Mouse (Mus musculus) liver, embryonic 15.5 days (tissue): ENCODE measurements around the gene Sost. TPM values are rescaled to one million over a fixed set of nuclear protein-coding genes. Genes with fewer than 3 reads are reported as not detected.

Source experiments
- ATAC-seq: fragments of 200-750 bp; cut with Nextera tagmentation; 2 replicates; pipeline ENCODE4 v1.8.0; 2017; ENCODE audit warnings: moderate number of reproducible peaks, mild to moderate bottlenecking, moderate library complexity; ENCODE audit not compliant: insufficient read depth
- H3K27ac ChIP-seq: fragments of 300-500 bp; sonication (generic); replicated peaks from 2 replicates; pipeline ENCODE4 v1.5.1; 2015; ENCODE audit warnings: mild to moderate bottlenecking, inconsistent platforms
- H3K27me3 ChIP-seq: fragments of 300-500 bp; sonication (generic); 2 replicates; pipeline ENCODE4 v1.6.1; 2015; ENCODE audit warnings: mild to moderate bottlenecking, inconsistent platforms
- H3K36me3 ChIP-seq: fragments of 300-500 bp; sonication (generic); replicated peaks from 2 replicates; pipeline ENCODE4 v1.6.1; 2015; ENCODE audit warnings: moderate library complexity, mild to moderate bottlenecking, inconsistent platforms
- H3K4me1 ChIP-seq: fragments of 300-500 bp; sonication (generic); replicated peaks from 2 replicates; pipeline ENCODE4 v1.6.1; 2015; ENCODE audit warnings: inconsistent platforms
- H3K4me2 ChIP-seq: fragments of 300-500 bp; sonication (generic); 2 replicates; pipeline ENCODE4 v1.6.1; 2015; ENCODE audit warnings: moderate library complexity, mild to moderate bottlenecking, inconsistent platforms
- H3K4me3 ChIP-seq: fragments of 300-500 bp; sonication (generic); replicated peaks from 2 replicates; pipeline ENCODE4 v1.5.1; 2015; ENCODE audit warnings: mild to moderate bottlenecking, inconsistent platforms
- H3K9ac ChIP-seq: fragments of 300-500 bp; sonication (generic); 2 replicates; pipeline ENCODE4 v1.6.1; 2015; ENCODE audit warnings: moderate library complexity, mild to moderate bottlenecking, inconsistent platforms
- H3K9me3 ChIP-seq: fragments of 300-500 bp; sonication (generic); replicated peaks from 2 replicates; pipeline ENCODE4 v1.6.1; 2016; ENCODE audit warnings: inconsistent platforms
- WGBS: fragments of 180-500 bp; shearing (Covaris S2); methylation state at CpG from one replicate; pipeline ENCODE4 v1.1.7; 2015; ENCODE audit warnings: mixed read lengths; ENCODE audit not compliant: insufficient replicate concordance; 5-methylcytosine and 5-hydroxymethylcytosine counted together
- polyA plus RNA-seq: library from polyadenylated mRNA; unstranded; fragments of >200 nt; fragmentation: Nextera tagmentation; extraction: Ambion mirVana; gene quantifications from 2 replicates; pipeline ENCODE4 v1.2.1, GENCODE M21; 2015

Sost gene
- polyA plus RNA-seq, 1 experiment from 2014 or later = 0.07 TPM

DNA sequence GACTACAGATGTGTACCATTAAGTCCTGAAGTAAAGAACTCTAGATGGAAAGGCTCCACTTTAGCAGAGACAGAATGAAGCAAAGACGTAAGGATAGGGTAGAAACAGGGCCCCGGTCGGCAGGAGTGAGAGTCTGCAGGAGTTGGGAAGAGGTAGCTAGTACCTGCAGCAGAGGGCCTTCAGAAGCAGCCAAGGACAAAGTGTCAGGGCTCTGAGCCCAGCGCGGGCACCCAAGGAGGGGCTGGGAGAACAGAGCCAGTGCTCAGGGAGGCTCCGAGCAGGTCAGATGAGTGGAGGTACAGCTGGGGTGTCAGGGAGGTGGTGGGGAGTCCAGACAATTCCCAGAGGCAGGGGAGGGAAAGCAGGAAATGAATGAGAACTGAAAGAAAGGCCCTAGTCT, 42.8 kb downstream of the Sost start:
- 71% methylated on average over 6 of the region's 6 CpGs for WGBS
- Histone ChIP-seq H3K9ac (no peak overlapping the region), H3K9me3 (no peaks in the 10 kb centered on the region), H3K27me3 (peaks cover 4% of the 10 kb centered on the region; the same call in 1 of the 2 replicates), H3K4me1 (no peaks in the 10 kb centered on the region), H3K36me3 (no peaks in the 10 kb centered on the region), H3K27ac (no peak overlapping the region), H3K4me2 (no peak overlapping the region), H3K4me3 (no peak overlapping the region)
- no peak for ATAC-seq

DNA sequence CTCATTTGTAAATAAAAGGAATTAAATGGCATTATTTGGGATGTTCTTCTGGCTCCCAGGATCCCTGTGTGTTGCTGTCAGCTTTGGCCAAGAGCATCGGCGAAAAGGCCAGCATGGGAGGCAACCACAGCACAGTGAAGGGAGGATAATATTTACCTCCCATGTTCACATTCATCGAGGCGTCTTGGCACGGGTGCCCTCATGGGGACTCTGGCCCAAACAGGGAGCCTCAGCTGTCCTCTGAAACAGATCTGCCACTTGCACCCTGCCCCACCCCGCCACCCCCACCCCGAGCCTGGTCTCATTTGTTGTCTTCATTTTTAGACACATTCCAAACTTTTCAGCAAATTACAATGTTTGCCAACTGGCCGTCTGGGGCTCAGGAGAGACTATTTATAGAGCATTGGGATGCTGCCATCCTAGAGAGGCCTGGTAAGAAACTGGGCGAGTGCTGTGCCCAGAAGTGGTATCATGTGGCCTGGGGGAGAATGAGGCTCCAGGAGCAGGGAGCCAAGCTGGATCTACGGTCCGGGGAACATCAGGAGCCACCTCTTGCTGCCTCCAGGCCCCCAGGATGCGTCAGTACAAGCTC, 45.4 kb downstream of the Sost start:
- H3K27ac ChIP-seq = no peak overlapping the region
- no peak for ATAC-seq
- H3K9me3 ChIP-seq = no peaks in the 10 kb centered on the region
- 66% methylated on average over 12 of the region's 12 CpGs for WGBS
- H3K36me3 ChIP-seq = no peaks in the 10 kb centered on the region
- no peaks in the 10 kb centered on the region for H3K4me1 ChIP-seq
- H3K4me3 ChIP-seq = no peak overlapping the region
- H3K27me3 ChIP-seq = peaks cover 20% of the 10 kb centered on the region
- H3K9ac ChIP-seq = no peak overlapping the region
- H3K4me2 ChIP-seq = no peak overlapping the region

DNA sequence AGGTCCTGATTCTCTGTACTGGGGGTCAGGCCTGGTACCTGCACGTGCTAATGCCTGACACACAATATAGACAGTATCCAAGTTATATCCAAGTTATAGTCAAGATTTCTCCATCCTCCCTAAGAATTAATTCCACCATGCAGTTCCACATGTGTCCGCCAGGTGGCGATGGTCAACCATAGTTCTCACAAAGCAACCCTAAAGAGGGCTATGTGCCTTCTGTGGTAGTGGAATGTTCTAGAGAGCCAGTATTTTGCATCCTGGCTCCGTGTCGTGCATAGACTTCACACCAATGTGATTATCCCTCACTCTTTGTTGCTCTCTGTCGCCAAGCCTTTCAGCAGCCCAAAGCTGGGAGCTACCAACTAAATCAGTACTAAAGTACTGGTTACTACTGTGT, 47.2 kb downstream of the Sost start:
- H3K36me3 ChIP-seq = no peaks in the 10 kb centered on the region
- peaks cover 22% of the 10 kb centered on the region for H3K27me3 ChIP-seq
- H3K4me2 ChIP-seq = no peak overlapping the region
- under 1% methylated on average over 6 of the region's 6 CpGs for WGBS
- no peak overlapping the region for H3K9ac ChIP-seq
- H3K27ac ChIP-seq = no peak overlapping the region
- H3K4me3 ChIP-seq = no peak overlapping the region
- H3K9me3 ChIP-seq = no peaks in the 10 kb centered on the region
- no peak for ATAC-seq
- H3K4me1 ChIP-seq = no peaks in the 10 kb centered on the region

DNA sequence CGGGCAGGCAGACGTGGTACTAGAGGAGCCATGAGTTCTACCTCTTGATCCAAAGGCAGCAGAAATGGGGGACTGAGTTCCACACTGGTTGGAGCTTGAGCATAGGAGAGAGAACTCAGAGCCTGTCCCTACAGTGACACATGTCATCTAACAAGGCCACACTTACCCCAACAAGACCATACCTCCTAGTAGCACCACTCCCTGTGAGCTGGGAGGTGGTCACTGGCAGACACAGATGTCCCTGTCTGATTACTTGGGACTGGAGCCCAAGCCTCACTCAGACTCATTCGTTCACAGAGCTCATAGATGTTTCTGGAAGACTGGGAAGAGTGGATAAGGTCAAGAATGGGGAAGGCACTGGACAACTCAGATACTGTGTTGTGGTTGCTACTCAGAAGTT, 48.2 kb downstream of the Sost start:
- Histone ChIP-seq H3K4me3 (no peak overlapping the region), H3K4me1 (no peaks in the 10 kb centered on the region), H3K9me3 (no peaks in the 10 kb centered on the region), H3K36me3 (no peaks in the 10 kb centered on the region), H3K27me3 (peaks cover 22% of the 10 kb centered on the region), H3K27ac (no peak overlapping the region), H3K9ac (no peak overlapping the region), H3K4me2 (no peak overlapping the region)
- 36% methylated on average over 3 of the region's 3 CpGs for WGBS
- ATAC-seq = no peak

DNA sequence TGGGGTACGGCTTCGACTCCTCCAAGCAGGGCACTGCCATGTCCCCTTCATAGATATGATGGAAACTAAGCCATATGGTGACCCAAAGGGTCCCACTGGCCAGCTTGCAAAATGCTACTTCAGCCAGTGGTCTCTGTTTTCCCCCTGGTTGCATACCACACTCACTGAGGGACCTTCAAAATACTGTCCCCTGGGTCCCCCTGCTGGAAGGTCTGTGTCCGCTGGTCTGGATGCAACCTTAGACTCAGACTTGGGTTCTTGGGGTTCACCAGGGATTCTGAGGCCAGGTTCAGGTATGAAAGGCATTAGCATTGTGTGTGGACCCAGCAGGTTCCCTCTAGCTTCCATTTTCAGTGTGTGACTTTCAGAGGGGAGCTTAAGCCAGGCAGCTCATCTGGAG, 50.0 kb downstream of the Sost start:
- peaks cover 26% of the 10 kb centered on the region for H3K27me3 ChIP-seq
- no peak for ATAC-seq
- 57% methylated on average over 3 of the region's 3 CpGs for WGBS
- no peak overlapping the region for H3K4me2 ChIP-seq
- H3K36me3 ChIP-seq = no peaks in the 10 kb centered on the region
- no peak overlapping the region for H3K27ac ChIP-seq
- H3K9me3 ChIP-seq = no peaks in the 10 kb centered on the region
- no peaks in the 10 kb centered on the region for H3K4me1 ChIP-seq
- no peak overlapping the region for H3K4me3 ChIP-seq
- no peak overlapping the region for H3K9ac ChIP-seq

DNA sequence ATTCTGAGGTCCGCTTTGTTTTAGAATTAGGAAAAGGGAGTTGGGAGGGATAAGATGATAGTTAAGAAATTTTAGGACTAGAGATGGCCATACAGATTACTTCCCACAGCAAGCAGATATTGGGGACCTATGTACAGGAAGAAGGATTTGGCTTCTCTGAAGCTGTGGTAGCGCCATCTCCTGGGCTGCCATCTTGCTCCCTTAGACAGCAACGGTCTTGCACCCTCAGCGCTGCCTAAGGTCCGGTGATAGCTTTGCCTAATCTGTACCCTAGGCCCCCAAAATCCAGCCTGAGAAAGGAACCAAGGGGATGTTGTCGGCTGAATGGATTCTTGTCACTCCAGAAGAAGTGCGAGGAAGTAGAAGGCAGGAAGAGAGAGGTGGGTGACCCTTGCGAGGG, 53.2 kb downstream of the Sost start:
- H3K4me2 ChIP-seq = no peak overlapping the region
- no peak overlapping the region for H3K4me3 ChIP-seq
- H3K27me3 ChIP-seq = peaks cover 27% of the 10 kb centered on the region
- H3K9ac ChIP-seq = no peak overlapping the region
- no peak for ATAC-seq
- H3K27ac ChIP-seq = no peak overlapping the region
- H3K36me3 ChIP-seq = no peaks in the 10 kb centered on the region
- no peaks in the 10 kb centered on the region for H3K4me1 ChIP-seq
- H3K9me3 ChIP-seq = no peaks in the 10 kb centered on the region
- WGBS = 41% methylated on average over 8 of the region's 8 CpGs

Other genes with a start within 250 kb of the Sost start
- 14.1 and 14.8 TPM in 2 replicates for gene Dhx8, start 234.1 kb downstream of the Sost start, polyA plus RNA-seq
- 0.13 and 0.15 TPM in 2 replicates for gene Etv4, start 181.6 kb downstream of the Sost start, polyA plus RNA-seq
- 0.51 and 0.52 TPM in 2 replicates for gene Meox1, start 72.6 kb downstream of the Sost start, polyA plus RNA-seq
- gene Cfap97d1, start 17.3 kb upstream of the Sost start, polyA plus RNA-seq = not detected in 2 replicates
- gene Dusp3, start 20.0 kb upstream of the Sost start, polyA plus RNA-seq = 7.8 and 8.0 TPM in 2 replicates
- gene Mpp3, start 61.4 kb upstream of the Sost start, polyA plus RNA-seq = 0.24 and 0.53 TPM in 2 replicates
- 0.69 and 0.82 TPM in 2 replicates for gene Cd300lg, start 74.5 kb upstream of the Sost start, polyA plus RNA-seq
- gene Mpp2, start 121.5 kb upstream of the Sost start, polyA plus RNA-seq = 11.5 and 13.3 TPM in 2 replicates
- not detected in 2 replicates for gene Ppy, start 134.3 kb upstream of the Sost start, polyA plus RNA-seq
- 0.29 and 0.71 TPM in 2 replicates for gene Pyy, start 140.8 kb upstream of the Sost start, polyA plus RNA-seq
- 16.5 and 18.2 TPM in 2 replicates for gene Nags, start 178.5 kb upstream of the Sost start, polyA plus RNA-seq
- gene Tmem101, start 189.4 kb upstream of the Sost start, polyA plus RNA-seq = 9.6 and 12.0 TPM in 2 replicates
- 51.4 and 70.3 TPM in 2 replicates for gene Lsm12, start 218.3 kb upstream of the Sost start, polyA plus RNA-seq
- 8.2 and 8.8 TPM in 2 replicates for gene G6pc3, start 222.6 kb upstream of the Sost start, polyA plus RNA-seq